20 mouse cellular contexts compared by ENCODE assay signal in genomic region chrX:143088225-143088624, GRCm38 (mm10). TPM values are rescaled to one million over a fixed set of nuclear protein-coding genes. Genes with fewer than 3 reads are reported as not detected.
"Had no signal": no experiment of that assay in that cellular context is flagged by ENCODE, and none has a peak within 500 bp of the region (broad histone marks: within the 10 kb centered on the region; RNA-seq: fewer than 3 reads in every experiment).

No protein-coding gene starts in this region.

- H3K4me3 ChIP-seq: midbrain, embryonic 10.5 days; midbrain, embryonic 12.5 days; myocyte; neural tube, embryonic 13.5 days; neural tube, embryonic 15.5 days had no signal

- H3K27ac ChIP-seq: midbrain, embryonic 10.5 days; midbrain, embryonic 12.5 days; neural tube, embryonic 13.5 days; neural tube, embryonic 15.5 days had no signal

- ATAC-seq: midbrain, embryonic 16.5 days had no signal

- DNase-seq: lung, adult 18-20 months; lung, embryonic 14.5 days; lung, postnatal 10 days; lung, postnatal 4 days; midbrain, embryonic 14.5 days; retina, postnatal 1 day; right cerebral cortex, adult 18-20 months; right cerebral cortex, postnatal 4 days; spleen, adult 18-20 months; thymus, adult 18-20 months; thymus, postnatal 14 days; thymus, postnatal 36 days had no signal

RNA-seq across cellular contexts. Expression of gene Rtl9, which starts 11.2 kb away (rescaled TPM):
- total RNA-seq: megakaryocyte, adult 5-6 weeks; megakaryocyte-erythroid progenitor cell, adult 5-6 weeks had no signal
